Mouse (Mus musculus) gastrocnemius, postnatal 36 days (tissue): ENCODE measurements around the gene Olfr721-ps1. TPM values are rescaled to one million over a fixed set of nuclear protein-coding genes. Genes with fewer than 3 reads are reported as not detected.

ENCODE experiments used
- DNase-seq, 2 experiments: peaks; one replicate each; pipeline ENCODE4 v3.0.0; 2022
- intact Hi-C: fragments of 180-260 bp; cut with DNase I; formaldehyde crosslinking; loops from one replicate; pipeline ENCODE4 v1.15.1; 2025
- long read RNA-seq, 2 experiments: library from polyadenylated mRNA; stranded (forward); transcript quantifications; one replicate each; pipeline ENCODE4 v2.0.0; 2021
- total RNA-seq, 2 experiments: library from RNA; stranded (reverse); gene quantifications; 2 replicates each; pipeline ENCODE4 v1.2.3; 2021

The Olfr721-ps1 gene
- total RNA-seq, result not detected
- long read RNA-seq, experiment 1, result 0 reads
- long read RNA-seq, experiment 2, result 0 reads

GRCm38 (mm10) chr14:14400998-14401397 is at the start of gene Olfr721-ps1:
TSS of gene Olfr721-ps1 (plus strand) at chr14:14401298.
- DNase-seq, result no peak
- intact Hi-C loops, result no loop called here

GRCm38 (mm10) chr14:14351721-14352590 is 49.1 kb upstream of the Olfr721-ps1 start:
- intact Hi-C loops, result no loop called here
- no peak for DNase-seq

- intact Hi-C loops, result no loop called here
- DNase-seq, result no peak
Measured at GRCm38 (mm10) chr14:14352606-14353005, 48.5 kb upstream of the Olfr721-ps1 start.

GRCm38 (mm10) chr14:14353081-14353732 is 47.9 kb upstream of the Olfr721-ps1 start:
- intact Hi-C loops, result no loop called here
- DNase-seq, result no peak

- DNase-seq, result no peak
- intact Hi-C loops, result no loop called here
Measured at GRCm38 (mm10) chr14:14353740-14354510, 47.2 kb upstream of the Olfr721-ps1 start.

- no peak for DNase-seq
- intact Hi-C loops, result no loop called here
Measured at GRCm38 (mm10) chr14:14354511-14355359, 46.4 kb upstream of the Olfr721-ps1 start.

GRCm38 (mm10) chr14:14355360-14355646 is 45.8 kb upstream of the Olfr721-ps1 start:
- DNase-seq, result no peak
- intact Hi-C loops, result no loop called here

GRCm38 (mm10) chr14:14395535-14395934 is 5.6 kb upstream of the Olfr721-ps1 start:
- intact Hi-C loops, result no loop called here
- no peak for DNase-seq

GRCm38 (mm10) chr14:14436078-14436658 is 35.1 kb downstream of the Olfr721-ps1 start:
- DNase-seq, result no peak
- intact Hi-C loops, result no loop called here

Other genes with a start within 250 kb of the Olfr721-ps1 start
- not detected for gene Olfr720, start 214.5 kb upstream of the Olfr721-ps1 start, total RNA-seq
- gene Olfr31, start 78.5 kb upstream of the Olfr721-ps1 start, total RNA-seq, result not detected
- 1 to 10 TPM; 1.2 to 1.3 TPM for gene Il3ra, start 55.0 kb upstream of the Olfr721-ps1 start, total RNA-seq